Comparison of ENCODE assay signal across 23 mouse cellular contexts in genomic region chr11:112442639-112443038, GRCm38 (mm10).
DNase-seq lines count a peak whose midpoint lies in the region; TF ChIP-seq lines count a peak whose summit lies in the region.
"Had no signal": no experiment of that assay in that cellular context is flagged by ENCODE, and none has a peak within 500 bp of the region (broad histone marks: within the 10 kb centered on the region; RNA-seq: fewer than 3 reads in every experiment).

No protein-coding gene starts in this region.

- peak; percentile 65 for DNase-seq in 3T3-L1 (ENCODE audit: low read depth, low spot score)
- DNase-seq in NIH3T3 (ENCODE audit: low read depth) = peak; percentile 29
- DNase-seq in layer of hippocampus, postnatal 25 days (ENCODE audit: extremely low spot score in 1 of 2, low spot score in 1 of 2) = no peak
- no peak for DNase-seq in kidney, adult 11 months
- DNase-seq in heart, postnatal 4 days = no peak
- no peak for DNase-seq in gastrocnemius, adult 8-10 months (ENCODE audit: low spot score in 2 of 2)
- DNase-seq: adrenal gland, adult 2 months; adrenal gland, adult 8-10 months; adrenal gland, postnatal 10 days; adrenal gland, postnatal 14 days; adrenal gland, postnatal 25 days; adrenal gland, postnatal 36 days; B cell, adult 2 months; cerebellum, adult 11 months; cerebellum, adult 11-12 months; cerebellum, adult 18-20 months; cerebellum, adult 2 months; cerebellum, adult 8-10 months had no signal

- H3K36me3 ChIP-seq in C2C12 (ENCODE audit: control insufficient read depth, insufficient read depth) = no peaks in the 10 kb centered on the region
- H3K36me3 ChIP-seq: G1E had no signal

- H3K4me1 ChIP-seq in embryonic fibroblast, embryonic 13.5 days (ENCODE audit: control insufficient read depth, insufficient read depth, low read length) = peaks cover 14% of the 10 kb centered on the region

- H3K27ac ChIP-seq in embryonic fibroblast, embryonic 13.5 days (ENCODE audit: insufficient read depth, low read length) = peak overlapping the region; percentile 90; the same call in 1 of the 2 replicates

- TF ChIP-seq CTCF in C2C12 (IDR thresholded peaks at IDR 0.05; ENCODE audit: control insufficient read depth, insufficient read depth, insufficient read length) = no peak
- TF ChIP-seq CTCF in embryonic fibroblast, embryonic 13.5 days (IDR thresholded peaks at IDR 0.05; ENCODE audit: borderline replicate concordance, insufficient read depth, low read length) = no peak

- no peaks in the 10 kb centered on the region for H3K79me2 ChIP-seq in C2C12 (ENCODE audit: control insufficient read depth, insufficient read depth)

- H3K27me3 ChIP-seq in C2C12 (ENCODE audit: control insufficient read depth, insufficient read depth, insufficient read length) = no peaks in the 10 kb centered on the region
- H3K27me3 ChIP-seq: CH12.LX, Patski had no signal

- TF ChIP-seq POLR2A in embryonic fibroblast, embryonic 13.5 days (IDR thresholded peaks at IDR 0.05; ENCODE audit: low read depth, low read length) = no peak

- H3K4me3 ChIP-seq in C2C12 (ENCODE audit: insufficient read depth, poor library complexity, severe bottlenecking) = no peak overlapping the region
- H3K4me3 ChIP-seq in embryonic fibroblast, embryonic 13.5 days (ENCODE audit: insufficient read depth, low read length) = no peak overlapping the region

- no peaks in the 10 kb centered on the region for H3K79me3 ChIP-seq in C2C12 (ENCODE audit: low read depth)

- no peak overlapping the region for H3ac ChIP-seq in C2C12 (ENCODE audit: control insufficient read depth, insufficient read length, low read depth)

TF ChIP-seq in C2C12, 6 proteins besides CTCF, POLR2A, EP300 and RAD21:
- TF ChIP-seq FOSL1 (IDR thresholded peaks at IDR 0.05; ENCODE audit: insufficient read depth, low read length, poor library complexity, severe bottlenecking) (peak; percentile 51), MAX (IDR thresholded peaks at IDR 0.05) (no peak), MYOG (IDR thresholded peaks at IDR 0.05; ENCODE audit: control insufficient read depth, extremely low read depth, insufficient read length) (no peak), CEBPB (IDR thresholded peaks at IDR 0.05; ENCODE audit: low read depth) (no peak)

Comparison
In these comparisons a context has a peak if more than half of its experiments do, and no peak if none do; other contexts are left out.
1. DNase-seq: peak in 3T3-L1 (single experiment) and NIH3T3 (single experiment); none in layer of hippocampus, postnatal 25 days (0 of 2), kidney, adult 11 months (single experiment), heart, postnatal 4 days (single experiment) and gastrocnemius, adult 8-10 months (0 of 2).